Mouse (Mus musculus): ENCODE measurements around the gene Pcsk7. TPM values are rescaled to one million over a fixed set of nuclear protein-coding genes. Genes with fewer than 3 reads are reported as not detected.
A peak's percentile ranks its signal among the peaks of the same experiment; 100 is the strongest.

The Pcsk7 gene
- polyA plus RNA-seq, 1 experiment: 32.0 TPM

DNA sequence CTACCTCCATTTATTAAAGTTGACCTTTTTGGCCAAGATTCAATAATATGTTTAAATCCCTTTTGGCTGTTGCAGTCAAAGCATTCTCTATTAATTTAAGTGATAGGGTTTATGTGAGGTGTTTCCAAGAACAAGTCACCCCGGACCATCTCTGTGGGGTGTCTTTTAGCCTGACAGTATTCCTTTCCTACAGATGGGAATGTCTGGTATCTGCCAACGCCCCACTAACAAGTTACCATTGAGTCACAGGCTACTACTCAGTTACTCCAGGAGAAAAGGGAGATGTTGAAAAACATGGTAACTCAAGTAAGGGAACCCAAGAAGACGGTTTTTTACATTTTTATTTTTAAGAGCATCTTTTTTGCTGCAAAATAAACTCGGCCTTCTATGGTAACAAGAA lies 1.1 kb upstream of the Pcsk7 start:
- TF ChIP-seq POLR2A (IDR thresholded peaks at IDR 0.05; ENCODE audit: low read depth, low read length) (no peak), CTCF (conservative IDR thresholded peaks at IDR 0.05; ENCODE audit: insufficient read depth, insufficient read length, low read depth, low read length) (no peak)
- Histone ChIP-seq H3K27me3 (replicated peaks; ENCODE audit: control insufficient read depth, insufficient read depth, low read length) (no peaks in the 10 kb centered on the region), H3K4me3 (ENCODE audit: insufficient read depth, low read depth, low read length) (no peak overlapping the region), H3K27ac (ENCODE audit: insufficient read depth, low read depth, low read length) (no peak overlapping the region), H3K36me3 (ENCODE audit: control insufficient read depth, insufficient read depth, low read length) (no peaks in the 10 kb centered on the region), H3K4me1 (ENCODE audit: control insufficient read depth, insufficient read depth, low read length) (peaks cover 11% of the 10 kb centered on the region; the same call in 1 of the 2 replicates)
- 51% methylated on average over 4 of the region's 4 CpGs for WGBS
- DNase-seq: no peak

DNA sequence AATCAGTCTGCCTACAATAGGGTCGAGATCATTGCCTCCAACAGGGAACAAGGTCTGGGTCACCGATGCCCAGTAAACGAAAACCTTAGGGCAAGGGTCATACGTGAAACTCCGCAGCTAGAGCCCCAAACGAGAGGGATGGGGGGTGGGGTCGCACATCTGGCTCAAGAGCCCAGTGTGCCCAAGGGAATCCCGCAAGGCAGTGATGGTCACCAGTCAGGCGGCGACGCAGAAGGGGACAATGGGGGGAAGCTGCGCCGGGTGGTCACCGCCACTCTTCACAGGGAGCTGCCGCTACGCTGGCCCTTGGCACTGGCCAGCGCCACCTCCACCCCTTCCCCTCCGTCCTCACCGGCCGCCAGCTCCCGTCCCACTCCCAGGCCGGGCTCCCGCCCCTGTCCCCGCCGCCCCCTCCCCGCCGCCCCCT lies 473 bp upstream of the Pcsk7 start:
- peak overlapping the region; percentile 81 for H3K4me3 ChIP-seq (ENCODE audit: insufficient read depth, low read depth, low read length)
- H3K36me3 ChIP-seq (ENCODE audit: control insufficient read depth, insufficient read depth, low read length): no peaks in the 10 kb centered on the region
- H3K4me1 ChIP-seq (ENCODE audit: control insufficient read depth, insufficient read depth, low read length): peaks cover 14% of the 10 kb centered on the region; the same call in 1 of the 2 replicates
- H3K27me3 ChIP-seq (replicated peaks; ENCODE audit: control insufficient read depth, insufficient read depth, low read length): no peaks in the 10 kb centered on the region
- TF ChIP-seq CTCF (conservative IDR thresholded peaks at IDR 0.05; ENCODE audit: insufficient read depth, insufficient read length, low read depth, low read length): no peak
- no peak for TF ChIP-seq POLR2A (IDR thresholded peaks at IDR 0.05; ENCODE audit: low read depth, low read length)
- peak overlapping the region; percentile 78 for H3K27ac ChIP-seq (ENCODE audit: insufficient read depth, low read depth, low read length)
- peak; percentile 34 for DNase-seq
- 2% methylated on average over 21 of the region's 27 CpGs for WGBS

DNA sequence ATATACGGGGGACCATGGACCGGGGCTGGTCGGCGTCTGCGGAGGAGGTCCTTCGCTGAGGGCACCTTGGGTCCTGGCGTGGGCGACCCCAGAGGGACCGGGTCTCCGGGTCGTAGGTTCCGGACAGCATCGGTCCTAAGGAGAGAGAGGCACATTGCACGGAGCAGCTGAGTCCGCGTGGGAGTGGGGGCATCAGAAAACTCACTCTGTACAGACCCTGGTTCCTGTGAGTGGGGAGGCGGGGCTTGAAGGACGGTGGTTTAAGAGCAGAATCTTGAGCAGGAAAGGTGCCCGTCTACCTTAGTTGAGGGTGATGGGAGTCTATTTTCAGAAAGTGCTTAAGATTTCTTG lies 756 bp downstream of the Pcsk7 start:
- under 1% methylated on average over 19 of the region's 19 CpGs for WGBS
- no peak for TF ChIP-seq POLR2A (IDR thresholded peaks at IDR 0.05; ENCODE audit: low read depth, low read length)
- TF ChIP-seq CTCF (conservative IDR thresholded peaks at IDR 0.05; ENCODE audit: insufficient read depth, insufficient read length, low read depth, low read length): no peak
- Histone ChIP-seq H3K4me1 (ENCODE audit: control insufficient read depth, insufficient read depth, low read length) (peaks cover 14% of the 10 kb centered on the region; the same call in 1 of the 2 replicates), H3K36me3 (ENCODE audit: control insufficient read depth, insufficient read depth, low read length) (peaks cover 2% of the 10 kb centered on the region; the same call in 1 of the 2 replicates), H3K27me3 (replicated peaks; ENCODE audit: control insufficient read depth, insufficient read depth, low read length) (no peaks in the 10 kb centered on the region), H3K27ac (ENCODE audit: insufficient read depth, low read depth, low read length) (peak overlapping the region; percentile 68), H3K4me3 (ENCODE audit: insufficient read depth, low read depth, low read length) (peak overlapping the region; percentile 81)
- DNase-seq: no peak

DNA sequence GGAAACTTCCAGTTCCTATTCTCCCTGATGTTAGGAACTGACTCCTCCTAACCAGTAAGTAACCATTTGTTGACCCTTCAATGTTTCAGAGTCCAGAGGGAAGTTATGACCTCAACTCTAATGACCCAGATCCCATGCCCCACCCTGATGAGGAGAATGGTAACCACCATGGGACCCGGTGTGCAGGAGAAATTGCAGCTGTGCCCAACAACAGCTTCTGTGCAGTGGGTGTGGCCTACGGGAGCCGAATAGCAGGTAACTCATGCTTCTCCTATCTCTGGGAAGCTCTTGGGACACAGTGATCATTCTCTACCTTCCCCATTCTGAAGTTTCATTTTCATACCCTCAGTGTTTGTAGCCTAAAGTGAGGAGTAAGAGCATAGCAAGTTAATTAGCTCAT lies 4.7 kb downstream of the Pcsk7 start:
- Histone ChIP-seq H3K36me3 (ENCODE audit: control insufficient read depth, insufficient read depth, low read length) (peaks cover 11% of the 10 kb centered on the region), H3K4me1 (ENCODE audit: control insufficient read depth, insufficient read depth, low read length) (peaks cover 12% of the 10 kb centered on the region; the same call in 1 of the 2 replicates), H3K4me3 (ENCODE audit: insufficient read depth, low read depth, low read length) (no peak overlapping the region), H3K27ac (ENCODE audit: insufficient read depth, low read depth, low read length) (peak overlapping the region; percentile 56; the same call in 1 of the 2 replicates), H3K27me3 (replicated peaks; ENCODE audit: control insufficient read depth, insufficient read depth, low read length) (no peaks in the 10 kb centered on the region)
- WGBS: 75% methylated on average over 3 of the region's 3 CpGs
- DNase-seq: no peak
- no peak for TF ChIP-seq CTCF (conservative IDR thresholded peaks at IDR 0.05; ENCODE audit: insufficient read depth, insufficient read length, low read depth, low read length)
- no peak for TF ChIP-seq POLR2A (IDR thresholded peaks at IDR 0.05; ENCODE audit: low read depth, low read length)

DNA sequence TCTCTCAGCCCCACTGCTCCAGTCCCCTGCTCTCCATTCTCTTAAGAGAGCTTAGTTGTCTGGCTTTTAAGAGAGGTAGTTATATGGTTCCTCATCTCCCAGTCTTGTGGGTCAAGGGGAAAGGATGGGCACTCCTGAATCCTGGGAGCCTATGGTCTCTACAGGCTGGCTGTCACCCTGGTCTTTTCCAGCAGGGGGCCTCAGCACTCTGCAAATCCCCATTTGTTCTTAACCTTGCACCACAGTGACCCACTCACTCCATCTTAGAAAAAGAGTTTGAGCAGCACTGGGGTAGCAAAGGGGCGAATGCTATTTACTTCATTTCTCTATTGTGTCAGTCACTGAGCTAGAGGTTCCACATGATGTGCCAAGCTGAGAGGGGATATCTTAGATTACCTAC lies 5.4 kb downstream of the Pcsk7 start:
- Histone ChIP-seq H3K36me3 (ENCODE audit: control insufficient read depth, insufficient read depth, low read length) (peaks cover 11% of the 10 kb centered on the region), H3K4me1 (ENCODE audit: control insufficient read depth, insufficient read depth, low read length) (peaks cover 12% of the 10 kb centered on the region; the same call in 1 of the 2 replicates), H3K27me3 (replicated peaks; ENCODE audit: control insufficient read depth, insufficient read depth, low read length) (no peaks in the 10 kb centered on the region), H3K4me3 (ENCODE audit: insufficient read depth, low read depth, low read length) (no peak overlapping the region), H3K27ac (ENCODE audit: insufficient read depth, low read depth, low read length) (no peak overlapping the region)
- no peak for TF ChIP-seq POLR2A (IDR thresholded peaks at IDR 0.05; ENCODE audit: low read depth, low read length)
- peak; percentile 75 for TF ChIP-seq CTCF (conservative IDR thresholded peaks at IDR 0.05; ENCODE audit: insufficient read depth, insufficient read length, low read depth, low read length)
- 59% methylated on average over 1 of the region's 1 CpGs for WGBS
- DNase-seq: peak; percentile 67

DNA sequence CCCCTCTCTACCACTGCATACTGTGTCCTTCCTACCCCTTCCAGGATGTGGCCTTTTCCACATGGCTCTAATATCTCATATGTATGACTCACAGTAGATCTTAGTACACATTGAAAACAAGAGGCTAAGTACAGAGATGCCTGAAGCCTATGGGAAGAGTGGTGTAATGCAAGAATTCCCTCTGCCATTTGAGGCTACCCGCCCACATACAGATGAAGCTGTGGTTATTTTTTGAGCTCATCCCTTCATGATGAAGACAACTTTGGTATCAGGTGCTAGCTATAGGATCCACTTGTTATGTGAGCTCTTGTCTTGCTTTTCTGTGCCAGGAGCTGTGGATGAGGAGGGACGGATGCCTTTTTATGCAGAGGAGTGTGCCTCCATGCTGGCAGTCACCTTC lies 9.4 kb downstream of the Pcsk7 start:
- H3K27me3 ChIP-seq (replicated peaks; ENCODE audit: control insufficient read depth, insufficient read depth, low read length): no peaks in the 10 kb centered on the region
- no peak for TF ChIP-seq POLR2A (IDR thresholded peaks at IDR 0.05; ENCODE audit: low read depth, low read length)
- no peak for TF ChIP-seq CTCF (conservative IDR thresholded peaks at IDR 0.05; ENCODE audit: insufficient read depth, insufficient read length, low read depth, low read length)
- 97% methylated on average over 2 of the region's 2 CpGs for WGBS
- H3K4me3 ChIP-seq (ENCODE audit: insufficient read depth, low read depth, low read length): no peak overlapping the region
- peaks cover 15% of the 10 kb centered on the region for H3K36me3 ChIP-seq (ENCODE audit: control insufficient read depth, insufficient read depth, low read length)
- no peak for DNase-seq
- peaks cover 4% of the 10 kb centered on the region; the same call in 1 of the 2 replicates for H3K4me1 ChIP-seq (ENCODE audit: control insufficient read depth, insufficient read depth, low read length)
- H3K27ac ChIP-seq (ENCODE audit: insufficient read depth, low read depth, low read length): no peak overlapping the region

DNA sequence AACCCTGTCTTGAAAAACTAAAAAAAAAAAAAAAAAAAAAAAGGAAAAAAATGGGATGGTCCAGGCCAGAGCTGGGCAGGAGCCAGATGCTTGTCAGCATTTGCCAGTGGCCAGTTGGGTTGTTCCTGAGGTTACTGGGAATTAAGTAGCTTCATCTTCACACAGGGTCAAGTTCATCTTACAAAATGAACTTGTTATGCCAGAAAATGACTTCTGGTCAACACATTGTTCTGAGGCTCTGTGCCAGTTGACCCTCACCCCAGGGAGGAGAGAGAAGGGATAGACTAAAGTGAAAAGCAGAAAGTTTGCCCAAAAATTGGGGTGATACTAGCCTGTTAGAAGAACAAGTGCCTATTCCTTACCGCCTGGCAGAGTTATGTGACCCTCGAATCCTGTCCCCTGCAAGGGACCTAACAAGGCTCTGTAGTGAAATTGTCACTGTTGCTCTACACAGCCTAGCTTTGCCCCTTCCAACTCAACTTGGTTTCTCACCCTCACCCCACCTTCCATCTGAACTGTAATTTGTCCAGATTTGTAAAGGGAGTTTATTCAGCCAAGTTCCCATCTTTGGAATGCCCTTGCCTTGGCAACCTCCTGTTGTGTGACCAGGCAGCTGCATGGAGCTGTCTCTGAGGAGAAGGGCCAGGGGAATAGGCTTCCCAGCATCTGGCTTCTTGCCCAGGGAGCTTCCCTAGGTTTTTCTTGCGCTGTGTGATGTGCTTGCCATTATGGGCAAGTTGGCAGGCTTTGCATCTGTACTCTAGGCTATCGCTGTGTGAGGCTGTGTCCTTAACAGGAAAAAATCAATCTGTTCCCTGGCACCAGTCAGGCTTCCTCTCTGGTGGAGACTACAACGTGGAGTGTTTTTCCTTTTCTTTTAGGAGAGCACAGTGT lies 11.0 kb downstream of the Pcsk7 start:
- peak; percentile 85 for DNase-seq
- Histone ChIP-seq H3K27ac (ENCODE audit: insufficient read depth, low read depth, low read length) (peak overlapping the region; percentile 63), H3K27me3 (replicated peaks; ENCODE audit: control insufficient read depth, insufficient read depth, low read length) (no peaks in the 10 kb centered on the region), H3K4me3 (ENCODE audit: insufficient read depth, low read depth, low read length) (no peak overlapping the region), H3K36me3 (ENCODE audit: control insufficient read depth, insufficient read depth, low read length) (peaks cover 13% of the 10 kb centered on the region), H3K4me1 (ENCODE audit: control insufficient read depth, insufficient read depth, low read length) (peaks cover 4% of the 10 kb centered on the region; the same call in 1 of the 2 replicates)
- 65% methylated on average over 5 of the region's 5 CpGs for WGBS
- TF ChIP-seq CTCF (conservative IDR thresholded peaks at IDR 0.05; ENCODE audit: insufficient read depth, insufficient read length, low read depth, low read length) (no peak), POLR2A (IDR thresholded peaks at IDR 0.05; ENCODE audit: low read depth, low read length) (no peak)

Data from kidney, adult 2 months (tissue).